Mouse (Mus musculus) midbrain, postnatal 0 days (tissue): ENCODE data around the gene Scn1b. TPM values are rescaled to one million over a fixed set of nuclear protein-coding genes. Genes with fewer than 3 reads are reported as not detected.
A peak's percentile ranks its signal among the peaks of the same experiment; 100 is the strongest.

Source experiments
- ATAC-seq: fragments of 200-750 bp; cut with Nextera tagmentation; 2 replicates; pipeline ENCODE4 v1.8.0; 2017; ENCODE audit warnings: moderate number of reproducible peaks, mild to moderate bottlenecking, moderate TSS enrichment, moderate library complexity; ENCODE audit not compliant: low FRiP score
- DNase-seq: peaks from one replicate; pipeline ENCODE4 v3.0.0-alpha.2; 2015; ENCODE audit warnings: low spot score
- H3K27ac ChIP-seq: fragments of 300-500 bp; sonication (generic); 2 replicates; pipeline ENCODE4 v1.5.1; 2014; ENCODE audit warnings: low read depth, mild to moderate bottlenecking, low read length, mixed read lengths
- H3K27me3 ChIP-seq: fragments of 300-500 bp; sonication (generic); 2 replicates; pipeline ENCODE4 v1.6.1; 2014; ENCODE audit warnings: low read length, control low read depth, mixed read lengths; ENCODE audit not compliant: insufficient read depth
- H3K36me3 ChIP-seq: fragments of 300-500 bp; sonication (generic); 2 replicates; pipeline ENCODE4 v1.6.1; 2014; ENCODE audit warnings: low read length, control low read depth, mixed read lengths; ENCODE audit not compliant: insufficient read depth
- H3K4me1 ChIP-seq: fragments of 300-500 bp; sonication (generic); 2 replicates; pipeline ENCODE4 v1.6.1; 2014; ENCODE audit warnings: mild to moderate bottlenecking, control low read depth, antibody characterized with exemption, low read length, mixed read lengths; ENCODE audit not compliant: insufficient read depth
- H3K4me2 ChIP-seq: fragments of 300-500 bp; sonication (generic); 2 replicates; pipeline ENCODE4 v1.6.1; 2014; ENCODE audit warnings: low read depth, mild to moderate bottlenecking, low read length, mixed read lengths; ENCODE audit not compliant: poor library complexity, severe bottlenecking
- H3K4me3 ChIP-seq: fragments of 300-500 bp; sonication (generic); 2 replicates; pipeline ENCODE4 v1.5.1; 2014; ENCODE audit warnings: low read depth, mild to moderate bottlenecking, low read length, moderate library complexity
- H3K9ac ChIP-seq: fragments of 300-500 bp; sonication (generic); replicated peaks from 2 replicates; pipeline ENCODE4 v1.6.1; 2014; ENCODE audit warnings: mild to moderate bottlenecking, low read length, moderate library complexity, mixed read lengths; ENCODE audit not compliant: poor library complexity, severe bottlenecking
- H3K9me3 ChIP-seq: fragments of 300-500 bp; sonication (generic); 2 replicates; pipeline ENCODE4 v1.6.1; 2016; ENCODE audit warnings: low read length, control low read depth
- CTCF ChIP-seq: IDR thresholded peaks from 2 replicates; pipeline ENCODE4 v1.5.1; 2016; ENCODE audit warnings: antibody characterized with exemption, mild to moderate bottlenecking
- WGBS: fragments of 180-500 bp; shearing (Covaris S2); extraction: QIAGEN DNeasy Blood & Tissue Kit; methylation state at CpG from one replicate; pipeline ENCODE4 v1.1.7; 2014; 5-methylcytosine and 5-hydroxymethylcytosine counted together
- polyA plus RNA-seq: library from polyadenylated mRNA; unstranded; fragments of >200 nt; fragmentation: Nextera tagmentation; extraction: Ambion mirVana; gene quantifications from 2 replicates; pipeline ENCODE4 v1.2.1, GENCODE M21; 2015
- total RNA-seq: library from RNA; depleted of rRNA; stranded (reverse); fragments of >200 nt; gene quantifications from 2 replicates; pipeline ENCODE4 v1.2.3, GENCODE M21; 2014

Scn1b gene
- total and polyA plus RNA-seq, 2 experiments from 2014 or later, result 32.3 to 57.5 TPM

DNA sequence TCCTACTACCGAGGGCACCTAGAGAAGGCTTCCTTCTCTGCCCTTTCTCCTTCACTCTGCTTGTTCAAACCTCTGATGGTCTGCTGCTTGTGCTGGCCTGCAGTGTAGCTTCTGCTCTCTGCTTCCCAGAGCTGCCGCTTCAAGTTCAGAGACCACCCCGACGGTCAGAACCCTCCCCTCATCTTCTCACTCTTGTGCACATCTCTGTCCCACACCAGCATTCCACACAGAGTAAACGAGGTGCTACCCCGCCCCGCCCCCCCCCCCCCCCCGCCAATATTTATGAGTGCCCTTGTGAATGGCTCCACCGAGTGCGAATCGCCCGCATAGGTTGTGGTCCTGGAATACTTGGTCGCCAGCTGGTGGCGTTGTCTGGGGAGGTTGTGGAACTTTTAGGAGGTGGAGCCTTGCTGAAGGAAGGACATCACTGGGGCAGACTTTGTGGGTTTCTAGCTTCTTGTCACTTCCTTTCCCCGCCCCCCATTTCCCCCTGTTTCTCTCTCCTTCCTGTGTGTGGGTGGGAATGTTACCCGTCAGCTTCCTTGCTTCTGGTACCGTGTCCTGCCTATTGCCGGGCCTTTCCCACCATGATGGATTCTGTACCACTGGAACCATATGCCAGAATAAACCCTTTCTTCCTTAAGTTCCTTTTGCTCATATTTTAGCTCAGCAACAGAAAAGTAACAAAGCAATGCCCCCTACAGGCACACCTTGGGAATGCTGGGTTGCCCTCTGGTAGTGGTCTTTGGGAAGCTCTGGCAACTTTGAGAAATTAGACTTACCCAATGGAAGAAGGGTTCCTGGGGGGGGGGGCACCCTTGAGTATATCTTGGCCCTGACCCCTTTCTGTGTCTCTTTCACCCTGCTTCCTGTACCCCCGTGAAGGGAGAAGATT lies 29.5 kb upstream of the Scn1b start:
- Histone ChIP-seq H3K4me3 (no peak overlapping the region), H3K4me2 (no peak overlapping the region), H3K27ac (no peak overlapping the region), H3K4me1 (0 out of 2 replicates have a peak, but pooled peaks cover 4% of the 10 kb centered on the region), H3K27me3 (no peaks in the 10 kb centered on the region), H3K36me3 (no peaks in the 10 kb centered on the region), H3K9ac (no peak overlapping the region), H3K9me3 (no peaks in the 10 kb centered on the region)
- WGBS, result 54% methylated on average over 17 of the region's 19 CpGs
- peak; percentile 42 for TF ChIP-seq CTCF
- ATAC-seq (no peak), DNase-seq (no peak)

DNA sequence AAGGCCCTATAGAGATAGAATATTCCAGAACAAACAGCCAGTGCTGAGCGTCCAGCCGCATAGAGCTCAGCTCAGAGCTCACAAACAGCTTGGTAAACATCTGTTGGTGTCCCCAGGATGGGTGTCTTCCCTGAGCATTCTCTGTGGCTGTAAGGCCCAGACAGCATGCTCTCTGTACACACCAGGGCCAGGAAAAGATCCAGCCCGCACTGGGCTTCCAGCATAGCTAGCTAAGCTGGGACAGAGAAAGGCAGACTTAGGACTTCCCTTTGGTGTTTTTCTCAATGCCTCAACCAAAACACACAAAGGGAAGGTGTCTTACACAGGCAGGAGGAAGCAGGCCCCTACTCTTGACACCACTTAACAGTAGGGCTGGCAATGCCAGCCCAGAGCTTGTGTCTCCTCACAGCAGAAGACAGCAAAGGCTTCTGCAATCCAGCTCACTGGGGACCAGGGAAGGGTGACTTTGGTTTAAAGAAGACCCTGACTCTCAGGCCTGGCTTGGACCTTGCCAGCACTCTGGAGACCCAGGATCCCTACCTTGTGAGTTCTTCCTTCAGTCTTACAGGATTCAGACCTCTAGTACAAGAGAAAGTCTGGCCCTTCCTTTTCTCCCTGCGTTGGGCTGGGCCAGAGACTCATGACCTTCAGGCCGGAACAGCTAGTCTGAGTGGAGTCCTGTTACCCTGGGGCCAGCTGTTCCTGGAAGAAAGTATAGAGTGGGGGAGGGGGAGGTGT lies 28.7 kb upstream of the Scn1b start, which contains the start of gene Gramd1a:
Gene Gramd1a, minus strand, starts transcription at position 601 of the 738 bp plus-strand sequence.
- no peaks in the 10 kb centered on the region for H3K27me3 ChIP-seq
- no peaks in the 10 kb centered on the region for H3K9me3 ChIP-seq
- no peak within 1 kb of the TSS for H3K4me3 ChIP-seq
- WGBS, result 66% methylated on average over 5 of the region's 5 CpGs
- ATAC-seq, result no peak
- DNase-seq, result no peak
- no peak for TF ChIP-seq CTCF
- no peak within 1 kb of the TSS for H3K9ac ChIP-seq
- H3K4me2 ChIP-seq, result no peak within 1 kb of the TSS
- H3K27ac ChIP-seq, result no peak within 1 kb of the TSS
- H3K36me3 ChIP-seq, result no peaks in the 10 kb centered on the region
- H3K4me1 ChIP-seq, result 0 out of 2 replicates have a peak, but pooled peaks cover 4% of the 10 kb centered on the region

DNA sequence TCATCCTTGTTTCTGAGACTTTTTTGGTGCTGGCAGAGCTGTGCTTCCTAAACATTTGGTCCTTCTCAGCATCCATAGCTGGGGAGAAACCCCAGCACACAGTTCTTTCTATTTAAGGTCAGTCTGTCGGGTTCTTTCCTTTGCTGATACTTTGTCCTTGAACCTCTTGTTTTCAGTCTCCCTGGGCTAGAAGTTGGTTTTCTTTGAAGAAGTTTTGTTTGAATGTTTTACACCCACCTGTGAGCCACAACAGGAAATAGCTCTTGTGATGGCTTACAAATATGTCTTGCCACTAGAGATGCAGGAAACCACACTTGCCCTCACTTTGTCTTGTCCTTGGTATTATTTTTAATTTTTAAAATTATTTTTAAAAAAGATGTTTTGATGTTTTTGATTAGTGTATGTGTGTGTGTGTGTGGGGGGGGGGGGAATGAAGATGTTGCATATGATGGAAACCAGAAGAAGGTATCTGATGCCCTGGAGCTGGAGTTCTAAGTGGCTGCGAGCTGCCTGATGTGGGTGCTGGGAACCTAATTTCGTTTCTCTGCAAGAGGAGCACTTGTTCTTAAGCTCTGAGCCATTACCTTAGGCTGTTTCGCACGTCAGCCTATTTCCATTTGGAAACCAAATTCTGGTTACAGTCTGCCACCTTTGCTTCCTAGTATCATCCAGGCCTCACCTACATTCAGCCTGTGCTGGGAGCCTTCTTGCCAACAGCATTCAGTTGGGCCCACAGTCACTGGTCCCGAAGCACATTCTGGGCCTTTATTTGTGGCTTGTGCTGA lies 26.9 kb upstream of the Scn1b start:
- 90% methylated on average over 6 of the region's 6 CpGs for WGBS
- ATAC-seq (no peak), DNase-seq (no peak)

DNA sequence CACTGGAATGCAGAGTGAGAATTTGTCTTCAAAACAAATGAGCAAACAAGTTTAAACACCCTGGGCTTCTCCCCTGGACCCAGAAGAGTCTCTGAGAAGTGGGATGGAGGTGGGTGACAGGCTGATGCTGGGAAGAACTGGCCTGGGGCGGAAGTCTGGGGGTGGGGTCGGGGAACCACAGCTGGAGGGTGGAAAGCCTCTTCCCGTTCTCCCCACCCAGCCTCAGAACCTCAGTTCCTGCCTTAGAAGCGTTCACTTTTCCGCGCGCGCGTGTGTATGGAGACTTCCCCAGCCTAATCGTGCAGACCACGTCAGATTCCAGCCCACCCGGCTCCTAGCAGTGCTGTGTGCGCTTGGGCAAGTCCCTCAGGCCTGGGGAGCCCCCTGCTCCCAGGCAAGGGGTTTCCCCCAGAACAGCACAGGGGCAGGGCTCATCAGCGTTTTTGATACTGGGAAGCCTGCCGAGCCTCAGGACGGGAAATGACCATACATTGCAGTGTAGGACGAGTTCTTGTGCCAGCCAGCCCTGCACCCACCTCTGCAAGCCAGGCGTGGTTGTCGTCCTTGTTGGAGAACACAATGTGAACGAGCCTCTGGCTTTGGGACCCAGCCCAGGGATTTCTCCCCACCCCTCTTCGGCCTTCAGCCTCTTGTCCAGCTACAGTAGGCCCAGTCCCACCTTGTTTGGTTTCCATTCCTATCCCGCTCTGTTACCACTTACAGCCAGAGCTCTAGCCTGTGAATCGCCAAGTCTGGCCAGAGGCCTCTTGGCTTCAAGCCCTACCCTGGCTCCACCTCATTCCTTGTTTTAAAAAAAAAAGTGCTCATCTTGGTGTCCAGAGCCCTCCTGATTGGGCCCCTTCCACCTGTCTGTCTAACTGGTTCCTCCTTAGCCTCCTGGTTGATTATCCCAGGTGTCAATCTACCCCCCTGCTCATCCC lies 24.8 kb upstream of the Scn1b start:
- peak overlapping the region; percentile 100 for H3K9ac ChIP-seq
- DNase-seq, result peak; percentile 62
- peak overlapping the region; percentile 91 for H3K4me3 ChIP-seq
- H3K27me3 ChIP-seq, result no peaks in the 10 kb centered on the region
- peak overlapping the region; percentile 99 for H3K27ac ChIP-seq
- 13% methylated on average over 23 of the region's 23 CpGs for WGBS
- 0 out of 2 replicates have a peak, but pooled peaks cover 15% of the 10 kb centered on the region for H3K4me1 ChIP-seq
- no peak for TF ChIP-seq CTCF
- ATAC-seq, result peak; percentile 73
- no peaks in the 10 kb centered on the region for H3K9me3 ChIP-seq
- H3K36me3 ChIP-seq, result no peaks in the 10 kb centered on the region
- H3K4me2 ChIP-seq, result peak overlapping the region; percentile 84

More for the DNA sequence above, 26.9 kb upstream of the Scn1b start:
- Histone ChIP-seq H3K27me3 (no peaks in the 10 kb centered on the region), H3K9ac (no peak overlapping the region), H3K4me1 (0 out of 2 replicates have a peak, but pooled peaks cover 5% of the 10 kb centered on the region), H3K27ac (no peak overlapping the region), H3K4me2 (no peak overlapping the region), H3K4me3 (no peak overlapping the region), H3K36me3 (no peaks in the 10 kb centered on the region), H3K9me3 (no peaks in the 10 kb centered on the region)
- TF ChIP-seq CTCF, result no peak
